Mouse (Mus musculus): Measurements from ENCODE around the gene Olfr1440.

Olfr1440 gene

DNA sequence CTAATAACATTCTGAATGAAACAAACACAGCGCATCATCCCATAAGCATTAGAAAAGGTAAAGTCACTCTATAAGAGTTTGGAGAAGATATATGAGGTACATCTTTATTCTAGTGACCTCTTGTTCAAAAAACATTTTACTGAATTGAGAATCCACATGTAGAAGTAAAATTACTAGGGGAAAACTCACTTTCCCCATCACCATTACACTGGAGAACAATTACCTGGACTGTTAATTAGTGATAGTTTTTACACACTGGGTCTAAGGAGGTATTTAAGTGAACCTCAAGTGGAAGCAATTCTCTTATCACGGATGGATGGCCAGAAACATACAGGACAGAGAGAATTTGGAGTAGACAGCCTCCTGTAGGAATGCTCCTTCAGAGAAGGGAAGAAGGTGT is at the start of gene Olfr1440:
Gene Olfr1440, plus strand, starts transcription at position 301 of the 400 bp plus-strand sequence.
- no peak for DNase-seq (ENCODE audit: extremely low read depth, low read depth)

DNA sequence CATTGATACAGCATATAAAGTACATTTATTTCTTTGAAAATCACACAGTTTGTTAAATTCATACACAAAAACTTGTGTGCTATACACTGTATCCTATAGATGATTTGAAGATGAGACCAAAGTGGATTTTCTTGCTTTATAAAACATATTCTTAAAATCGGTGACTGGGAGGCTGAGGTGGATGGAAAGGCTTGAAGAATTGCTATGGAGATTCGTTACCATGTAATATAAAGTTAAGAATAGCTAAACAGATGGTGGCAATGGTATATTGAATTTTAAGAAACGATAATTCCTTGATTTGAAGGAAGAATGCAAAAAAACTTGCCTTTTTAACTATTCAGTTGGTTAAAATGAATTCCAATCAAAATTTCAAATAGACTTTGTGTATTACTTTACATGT is 14.1 kb upstream of the Olfr1440 start:
- no peak for DNase-seq (ENCODE audit: extremely low read depth, low read depth)

DNA sequence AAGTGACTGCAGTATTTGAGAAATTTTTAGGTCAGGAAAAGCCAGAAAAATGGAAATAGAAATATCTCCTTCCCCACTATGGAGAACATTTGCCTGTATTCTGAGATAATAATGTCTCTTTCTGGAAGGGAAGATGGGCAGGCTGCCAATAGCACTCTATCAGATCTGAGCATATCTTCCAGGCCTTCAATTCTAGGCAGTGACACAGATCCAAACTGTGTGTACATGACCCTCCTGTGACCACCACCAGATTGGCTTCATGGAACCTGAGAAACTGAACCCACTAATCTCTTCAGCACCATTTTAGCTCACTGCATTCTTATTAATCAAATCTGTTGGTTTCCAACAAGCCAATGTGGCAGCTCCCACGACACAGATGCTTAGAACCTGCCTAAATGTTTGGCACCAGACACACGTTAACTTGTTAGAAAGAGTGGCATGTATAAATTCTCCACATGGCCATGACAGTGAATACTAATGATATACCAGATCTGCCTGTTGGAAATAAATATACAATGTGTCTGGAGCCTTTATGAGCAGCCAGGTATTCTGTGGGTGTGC is 12.5 kb upstream of the Olfr1440 start:
- DNase-seq (ENCODE audit: extremely low read depth, low read depth), result no peak

DNA sequence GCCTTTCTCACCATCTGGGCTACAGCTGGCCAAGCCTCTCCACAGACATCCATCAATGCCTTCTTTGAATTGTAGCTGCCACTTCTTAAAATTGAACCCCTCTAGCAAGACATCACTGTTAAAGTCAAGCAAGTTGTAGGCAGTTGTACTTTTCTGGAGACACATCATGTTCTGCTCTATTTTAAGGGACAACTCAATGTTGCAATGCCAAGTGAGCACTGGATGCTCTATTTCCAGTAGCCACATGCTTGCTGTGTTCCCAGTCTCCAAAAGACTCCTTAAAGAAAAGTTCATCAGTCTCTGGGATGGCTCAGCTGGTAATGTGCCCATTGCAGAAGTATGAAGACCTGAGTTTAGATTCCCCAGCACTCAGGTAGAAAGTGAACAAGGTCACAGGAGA is 26.7 kb downstream of the Olfr1440 start:
- no peak for DNase-seq (ENCODE audit: extremely low read depth, low read depth)

DNA sequence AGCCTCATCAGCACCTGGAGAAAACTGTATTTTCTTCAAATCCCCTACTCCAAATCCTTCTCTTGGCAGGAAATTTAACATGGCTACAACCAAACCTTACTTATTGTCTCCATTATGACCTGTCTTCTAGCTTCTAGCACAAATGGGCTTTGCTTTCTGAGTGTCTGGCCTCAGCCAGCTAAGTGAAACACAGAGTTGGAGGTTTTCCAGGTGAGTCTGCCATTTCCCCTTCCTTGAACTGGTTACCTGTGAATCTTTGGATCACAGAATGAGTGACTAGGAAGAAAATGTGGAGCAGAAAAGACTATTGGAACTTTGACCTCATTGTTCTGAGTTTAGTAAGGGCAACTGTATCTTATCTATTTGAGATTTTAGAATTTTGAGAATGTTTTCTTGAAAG is 30.3 kb downstream of the Olfr1440 start, which contains the start of gene Olfr1441:
Gene Olfr1441, plus strand, starts transcription at position 73 of the 400 bp plus-strand sequence.
- no peak for DNase-seq (ENCODE audit: extremely low read depth, low read depth)

DNA sequence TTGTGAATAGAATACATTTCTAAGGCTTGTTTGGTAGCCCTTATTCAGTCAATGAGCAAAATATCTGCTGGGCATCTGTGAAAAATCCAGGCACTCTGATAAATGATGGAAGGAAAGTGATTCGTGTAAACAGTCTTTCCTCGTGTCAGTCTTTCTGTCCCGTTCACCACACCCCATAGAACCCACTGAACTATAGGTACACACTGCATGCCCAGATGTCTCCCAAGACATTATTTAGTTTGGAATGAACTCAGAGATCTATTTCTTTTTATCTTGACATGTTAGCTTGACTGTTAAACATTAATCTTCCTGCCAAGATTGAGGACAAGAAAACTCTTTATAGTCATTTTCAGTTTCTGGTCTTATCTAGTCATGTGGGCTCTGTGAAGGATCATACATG is 31.2 kb downstream of the Olfr1440 start:
- no peak for DNase-seq (ENCODE audit: extremely low read depth, low read depth)

DNA sequence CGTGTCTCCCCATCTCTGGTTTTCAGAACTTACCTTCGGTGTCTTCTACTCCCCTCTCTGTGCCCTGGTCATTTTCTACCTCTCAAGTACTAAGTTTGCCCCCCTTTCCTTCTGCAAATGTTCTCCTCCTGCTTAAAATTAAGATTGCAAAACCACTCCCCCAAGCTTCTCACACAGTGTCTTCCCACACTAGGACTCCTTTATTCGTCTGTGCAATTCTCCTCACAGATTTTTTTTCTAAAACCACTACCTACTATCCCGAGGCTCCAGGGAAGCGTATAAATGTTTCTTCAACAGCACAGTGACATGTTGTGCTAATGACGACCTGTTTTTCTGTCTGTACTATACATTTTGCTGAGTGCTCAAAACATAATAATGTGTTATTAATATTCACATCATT is 33.5 kb downstream of the Olfr1440 start:
- DNase-seq (ENCODE audit: extremely low read depth, low read depth), result no peak

DNA sequence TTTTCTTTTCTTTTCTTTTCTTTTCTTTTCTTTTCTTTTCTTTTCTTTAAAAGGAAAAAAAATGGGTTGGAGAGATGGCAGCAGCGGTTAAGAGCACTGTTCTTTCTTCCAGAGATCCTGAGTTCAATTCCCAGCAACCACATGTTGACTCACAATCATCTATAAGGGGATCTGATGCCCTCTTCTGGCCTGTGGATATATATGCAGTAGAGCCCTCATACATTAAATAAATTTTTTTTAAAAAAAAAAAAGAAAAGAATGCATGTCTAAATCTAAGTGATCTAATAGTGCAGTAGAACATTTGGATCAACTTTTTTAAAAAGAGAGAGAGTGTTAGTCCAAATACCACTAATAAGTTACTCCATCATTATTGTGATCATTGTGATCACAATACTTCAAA is 34.6 kb downstream of the Olfr1440 start:
- peak; percentile 6 for DNase-seq (ENCODE audit: extremely low read depth, low read depth)

DNA sequence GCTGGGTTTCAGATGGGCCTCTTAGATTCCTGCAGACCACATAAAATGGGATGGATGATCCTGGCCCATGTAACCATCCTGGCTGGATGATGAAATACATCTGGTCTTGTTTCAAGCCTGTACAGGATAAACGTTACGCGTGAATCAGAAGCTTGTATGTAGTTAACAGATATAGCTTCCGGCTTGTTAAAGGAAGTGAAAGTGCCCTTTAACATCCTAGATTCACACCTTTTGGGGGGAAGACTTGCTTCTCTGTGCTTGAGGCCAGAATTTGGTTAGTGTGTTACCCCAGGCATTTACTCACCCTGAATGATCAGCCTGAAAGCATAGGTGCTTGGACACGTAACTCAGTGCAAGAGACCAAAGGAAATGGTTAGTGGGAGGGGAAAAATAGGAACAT is 40.0 kb downstream of the Olfr1440 start:
- DNase-seq (ENCODE audit: extremely low read depth, low read depth), result no peak

DNA sequence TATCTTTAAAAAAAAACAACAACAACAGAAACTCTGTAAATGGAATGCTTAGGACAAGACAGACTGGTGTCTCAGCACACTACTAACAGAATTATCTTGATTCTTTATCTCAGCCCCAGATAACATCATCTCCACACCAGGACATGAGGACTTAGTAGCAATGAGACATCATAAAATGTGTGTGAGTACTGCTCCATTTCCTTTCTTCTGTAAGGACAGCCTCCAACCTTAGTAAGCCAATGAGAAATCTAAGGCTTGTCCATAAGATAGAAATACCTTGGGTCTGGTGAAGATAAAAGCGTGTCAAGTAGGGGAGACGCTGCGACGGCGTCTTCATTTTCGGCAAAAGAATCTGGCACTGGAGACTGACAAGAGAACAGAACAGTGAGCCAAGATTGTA is 40.5 kb downstream of the Olfr1440 start, which contains the start of gene Pfpl:
Gene Pfpl, plus strand, starts transcription at position 301 of the 400 bp plus-strand sequence.
- DNase-seq (ENCODE audit: extremely low read depth, low read depth), result no peak

DNA sequence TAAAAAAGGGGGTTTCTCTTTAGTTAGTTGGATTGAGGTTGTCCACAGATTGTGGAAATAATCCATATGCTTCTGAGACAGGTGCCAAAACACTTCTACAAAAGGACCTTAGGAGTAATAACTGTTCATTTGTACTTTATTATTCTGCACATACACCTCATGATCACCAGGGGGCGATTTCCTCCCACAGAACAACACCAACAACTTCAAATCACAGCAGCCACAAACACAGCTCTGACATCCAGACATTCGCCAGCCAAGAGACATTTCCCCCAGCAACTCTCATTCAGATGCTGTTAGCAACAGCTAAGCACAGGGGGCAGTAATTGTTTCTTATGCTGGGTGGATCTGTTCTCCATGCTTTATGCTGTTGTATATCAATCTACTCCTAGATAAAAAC is 46.0 kb downstream of the Olfr1440 start:
- no peak for DNase-seq (ENCODE audit: extremely low read depth, low read depth)

DNA sequence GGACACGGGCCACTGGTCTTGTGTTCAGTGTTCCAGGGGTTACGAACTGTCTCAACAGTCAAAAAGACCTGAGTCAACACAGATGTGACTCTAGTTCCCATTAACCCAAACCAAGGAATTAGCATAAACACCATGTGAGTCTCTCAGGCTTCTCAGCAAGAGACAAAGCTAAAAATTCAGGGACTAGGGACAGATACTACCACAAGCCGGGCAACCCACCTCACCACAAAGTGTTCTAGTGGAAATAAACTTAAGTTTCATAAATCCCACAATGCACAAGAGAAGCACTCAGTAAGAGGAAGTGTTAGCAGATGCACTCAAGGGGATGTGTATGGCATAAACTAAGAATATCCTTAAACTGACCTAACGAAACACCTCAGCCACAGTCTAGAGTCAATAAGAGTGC is 47.9 kb downstream of the Olfr1440 start:
- DNase-seq (ENCODE audit: extremely low read depth, low read depth), result no peak

DNA sequence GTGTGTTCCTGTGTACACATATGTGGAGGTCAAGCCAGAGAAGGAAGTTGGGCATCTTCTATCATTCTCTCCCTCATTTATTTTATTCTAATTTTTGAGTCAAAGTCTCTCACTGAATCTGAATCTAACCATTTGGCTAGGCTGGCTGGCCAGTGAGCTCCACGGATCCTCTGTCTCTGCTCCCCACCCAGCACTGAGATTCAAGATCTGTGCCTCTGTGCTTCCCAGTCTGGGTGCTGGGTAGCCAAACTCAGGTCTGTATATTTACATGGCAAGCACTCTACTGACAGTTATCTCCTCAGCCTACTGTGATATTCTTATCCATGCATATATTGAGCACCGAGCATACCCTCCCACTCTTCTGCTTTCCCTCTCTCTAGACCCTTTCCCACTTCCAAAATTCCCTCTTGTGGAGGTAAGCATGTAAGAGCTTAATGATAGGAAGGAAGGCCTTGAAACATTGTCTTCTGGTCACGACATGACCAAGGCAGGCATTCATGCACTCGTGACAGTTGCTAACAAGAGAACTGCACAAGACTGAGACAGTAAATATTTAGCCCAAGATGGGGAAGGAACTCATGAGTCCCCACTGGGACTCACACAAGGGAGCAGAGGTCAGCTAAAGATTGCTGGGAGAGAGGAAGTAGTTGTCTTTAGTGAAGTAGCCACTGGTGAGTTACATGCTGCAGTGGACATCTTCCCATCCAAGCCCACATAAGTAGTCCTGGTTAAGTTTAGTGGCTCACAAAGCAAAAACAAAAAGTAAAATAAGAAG is 48.9 kb downstream of the Olfr1440 start:
- DNase-seq (ENCODE audit: extremely low read depth, low read depth), result no peak

DNA sequence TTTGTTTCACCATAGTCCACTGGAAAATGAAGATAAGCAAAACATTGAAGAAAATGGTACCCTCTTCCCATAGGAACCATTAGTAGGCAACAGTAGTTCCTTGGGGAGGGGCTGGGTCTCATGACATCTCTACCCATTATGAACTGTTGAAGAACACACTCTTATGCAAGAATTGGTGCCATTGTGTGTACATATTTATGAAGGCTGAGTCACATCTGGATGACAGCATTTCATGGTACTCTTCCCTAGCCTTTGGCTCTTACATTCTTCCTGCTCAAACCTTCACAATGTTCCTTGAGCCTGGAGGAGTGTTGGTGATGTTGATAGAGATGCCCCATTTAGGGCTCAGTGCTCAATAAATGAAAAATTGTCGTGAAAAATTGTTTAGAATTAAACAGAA is 52.5 kb downstream of the Olfr1440 start:
- DNase-seq (ENCODE audit: extremely low read depth, low read depth), result no peak

DNA sequence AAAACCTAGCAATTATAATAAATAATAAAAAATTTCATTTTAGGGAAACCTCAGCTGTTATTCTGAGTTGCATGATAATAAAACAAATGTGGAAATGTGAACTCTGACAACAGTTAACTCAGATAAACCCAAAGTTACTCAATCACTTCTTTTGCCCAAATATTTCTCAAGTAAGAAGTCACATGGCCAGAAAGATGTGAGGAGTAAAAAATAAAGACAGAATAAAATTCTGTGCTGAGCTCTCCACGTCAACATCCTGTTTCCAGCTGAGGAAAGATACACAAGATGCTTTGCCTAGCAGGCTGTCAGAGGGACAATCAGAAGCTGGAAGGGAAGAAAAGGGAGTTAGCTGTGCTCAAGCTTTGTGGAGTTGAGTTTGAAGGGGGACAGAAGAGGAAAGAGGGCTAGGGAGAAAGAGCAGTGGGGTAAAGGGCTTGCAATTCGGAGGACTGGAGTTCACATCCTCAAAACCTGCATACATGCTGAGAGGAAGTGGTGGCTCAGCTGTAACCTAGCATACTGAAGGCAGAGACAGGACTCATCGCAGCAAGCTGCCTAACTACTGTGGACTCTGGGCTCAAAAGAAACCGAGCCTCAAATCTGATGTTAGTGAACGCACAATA is 53.1 kb downstream of the Olfr1440 start:
- no peak for DNase-seq (ENCODE audit: extremely low read depth, low read depth)

DNA sequence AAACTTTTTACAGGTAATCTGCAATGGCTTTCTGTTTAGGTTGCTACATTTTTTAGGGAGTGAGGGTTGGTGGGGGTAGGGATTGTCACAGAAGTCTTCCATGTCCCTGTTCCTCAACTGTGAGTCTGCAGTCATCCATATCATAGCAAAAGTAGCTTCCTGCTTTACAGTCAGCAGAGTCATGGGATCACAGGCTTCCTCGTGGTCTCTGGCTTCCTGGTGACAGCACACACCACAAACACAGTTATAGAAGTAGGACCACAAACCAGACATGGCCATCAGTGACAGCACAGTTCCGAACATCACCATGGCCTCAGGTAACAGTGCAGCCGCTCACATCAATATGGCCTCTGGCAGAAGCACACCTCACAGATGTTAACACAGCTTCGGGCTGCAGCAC is 55.5 kb downstream of the Olfr1440 start:
- DNase-seq (ENCODE audit: extremely low read depth, low read depth), result no peak

DNA sequence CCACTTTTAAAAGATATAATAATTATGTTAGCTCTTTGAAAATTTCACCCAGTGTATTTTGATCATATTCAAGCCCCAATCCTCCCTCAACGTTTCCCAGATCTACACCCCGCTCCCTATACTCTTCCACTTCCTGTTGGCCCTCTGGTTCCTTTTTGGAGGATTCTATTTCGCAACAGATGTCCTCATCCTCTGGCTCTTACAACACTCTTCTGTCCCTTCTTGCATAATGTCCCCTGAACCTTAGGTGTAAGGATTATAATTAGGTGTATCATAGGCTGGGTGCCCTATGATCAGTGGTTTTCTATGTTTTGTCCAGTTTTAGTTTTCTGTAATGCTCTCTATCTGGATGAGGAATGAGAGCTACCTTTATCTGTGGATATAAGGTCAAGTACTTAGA is 57.9 kb downstream of the Olfr1440 start:
- no peak for DNase-seq (ENCODE audit: extremely low read depth, low read depth)
